Mouse (Mus musculus) erythroblast, embryonic 14.5 days (primary cell): ENCODE results near the gene Tapbp.

Source experiments
- GATA1 ChIP-seq: IDR thresholded peaks from 2 replicates; pipeline ENCODE4 v1.6.1; 2012; ENCODE audit warnings: low read length, inconsistent platforms, mixed read lengths
- TAL1 ChIP-seq: IDR thresholded peaks from 3 replicates; pipeline ENCODE4 v1.6.1; 2012; ENCODE audit warnings: low read length, inconsistent platforms, mixed read lengths

- no peak for TF ChIP-seq GATA1
- no peak for TF ChIP-seq TAL1
These were observed 595 bp downstream of the Tapbp start for GRCm38 (mm10) chr17:33916294-33916693.
